8 mouse cellular contexts compared by ENCODE assay signal in genomic region chr11:48789973-48790823, GRCm38 (mm10). TPM values are rescaled to one million over a fixed set of nuclear protein-coding genes. Genes with fewer than 3 reads are reported as not detected.
DNase-seq lines count a peak whose midpoint lies in the region; ATAC-seq lines count a peak whose summit lies in the region.

No protein-coding gene starts in this region.

- peak; percentile 89 for DNase-seq in R1 (ENCODE audit: low read depth, low spot score)
- DNase-seq in cerebellum, postnatal 36 days: peak; percentile 89 to 90
- DNase-seq in frontal cortex, postnatal 36 days (ENCODE audit: low spot score in 2 of 2): peak; percentile 83 to 89
- peak; percentile 88 to 89 for DNase-seq in left cerebral cortex, adult 18-20 months (ENCODE audit: low spot score in 2 of 2)
- DNase-seq in right cerebral cortex, adult 2 months (ENCODE audit: low spot score in 2 of 2): peak; percentile 89 to 93
- DNase-seq in urinary bladder, postnatal 14 days (ENCODE audit: low spot score): peak; percentile 89

- H3K9me3 ChIP-seq in hindbrain, embryonic 15.5 days: no peaks in the 10 kb centered on the region

- H3K36me3 ChIP-seq in hindbrain, embryonic 15.5 days: no peaks in the 10 kb centered on the region

- H3K27ac ChIP-seq in hindbrain, embryonic 15.5 days (replicated peaks): no peak overlapping the region

- peak; percentile 65; the same call in 1 of the 2 replicates for ATAC-seq in hindbrain, embryonic 15.5 days (ENCODE audit: low FRiP score, low read depth)
- ATAC-seq in megakaryocyte, adult 5-6 weeks (ENCODE audit: poor library complexity, severe bottlenecking): peak; percentile 73

- H3K27me3 ChIP-seq in hindbrain, embryonic 15.5 days: no peaks in the 10 kb centered on the region

- peaks cover 11% of the 10 kb centered on the region for H3K4me1 ChIP-seq in hindbrain, embryonic 15.5 days (replicated peaks)

- H3K4me3 ChIP-seq in hindbrain, embryonic 15.5 days: peak overlapping the region; percentile 25

- 0 out of 2 replicates have a peak overlapping the region, but pooled peaks have one; percentile 24 for H3K9ac ChIP-seq in hindbrain, embryonic 15.5 days

- H3K4me2 ChIP-seq in hindbrain, embryonic 15.5 days: peak overlapping the region; percentile 54

- 17% methylated on average over 20 of the region's 20 CpGs for WGBS in hindbrain, embryonic 15.5 days

RNA-seq across cellular contexts. Expression of gene Rack1, which starts 9.9 kb away (rescaled TPM):
- 361 and 362 TPM in 2 replicates for polyA plus RNA-seq in hindbrain, embryonic 15.5 days (2015; fragmentation: Nextera tagmentation; extraction: Ambion mirVana)
- total RNA-seq in left cerebral cortex, adult 18-20 months (2021): 100 to 1,000 TPM; 233 to 240 TPM
- total RNA-seq in megakaryocyte, adult 5-6 weeks (2015): 1,656 and 1,714 TPM in 2 replicates
- total RNA-seq in megakaryocyte, adult 5-6 weeks (2017): 910 and 1,013 TPM in 2 replicates

RNA-seq across cellular contexts. Expression of gene Trim41, which starts 27.0 kb away (rescaled TPM):
- 6.8 and 7.4 TPM in 2 replicates for polyA plus RNA-seq in hindbrain, embryonic 15.5 days (2015; fragmentation: Nextera tagmentation; extraction: Ambion mirVana)
- 10 to 100 TPM; 57.1 to 60.2 TPM for total RNA-seq in left cerebral cortex, adult 18-20 months (2021)
- total RNA-seq in megakaryocyte, adult 5-6 weeks (2015): 11.8 and 13.6 TPM in 2 replicates
- total RNA-seq in megakaryocyte, adult 5-6 weeks (2017): 39.2 and 43.7 TPM in 2 replicates

RNA-seq across cellular contexts. Expression of gene Trim7, which starts 35.7 kb away (rescaled TPM):
- polyA plus RNA-seq in hindbrain, embryonic 15.5 days (2015; fragmentation: Nextera tagmentation; extraction: Ambion mirVana): 3.1 and 3.7 TPM in 2 replicates
- total RNA-seq in left cerebral cortex, adult 18-20 months (2021): 1 to 10 TPM; 2.3 to 3.7 TPM
- total RNA-seq in megakaryocyte, adult 5-6 weeks (2015): 0.51 and 0.68 TPM in 2 replicates
- total RNA-seq in megakaryocyte, adult 5-6 weeks (2017): 0.18 and 0.57 TPM in 2 replicates

RNA-seq across cellular contexts. Expression of gene Gm12184, which starts 36.3 kb away (rescaled TPM):
- 3.8 and 4.7 TPM in 2 replicates for polyA plus RNA-seq in hindbrain, embryonic 15.5 days (2015; fragmentation: Nextera tagmentation; extraction: Ambion mirVana)
- 1 to 10 TPM; 1.7 to 3.0 TPM for total RNA-seq in left cerebral cortex, adult 18-20 months (2021)
- total RNA-seq in megakaryocyte, adult 5-6 weeks (2015): 6.1 and 8.5 TPM in 2 replicates
- total RNA-seq in megakaryocyte, adult 5-6 weeks (2017): 4.6 and 12.1 TPM in 2 replicates
